Mouse (Mus musculus) liver, adult 2 months (tissue): ENCODE measurements around the gene Mypn.

Experiments used
- CTCF ChIP-seq: fragments of 200-500 bp; IDR thresholded peaks from 2 replicates; pipeline ENCODE4 v1.5.1; 2011; ENCODE audit warnings: low read depth, low read length, control low read depth
- POLR2A ChIP-seq: fragments of 200-500 bp; IDR thresholded peaks from 2 replicates; pipeline ENCODE4 v1.6.1; 2011; ENCODE audit warnings: low read length, control low read depth; ENCODE audit not compliant: insufficient read depth; ENCODE audit errors: extremely low read depth

DNA sequence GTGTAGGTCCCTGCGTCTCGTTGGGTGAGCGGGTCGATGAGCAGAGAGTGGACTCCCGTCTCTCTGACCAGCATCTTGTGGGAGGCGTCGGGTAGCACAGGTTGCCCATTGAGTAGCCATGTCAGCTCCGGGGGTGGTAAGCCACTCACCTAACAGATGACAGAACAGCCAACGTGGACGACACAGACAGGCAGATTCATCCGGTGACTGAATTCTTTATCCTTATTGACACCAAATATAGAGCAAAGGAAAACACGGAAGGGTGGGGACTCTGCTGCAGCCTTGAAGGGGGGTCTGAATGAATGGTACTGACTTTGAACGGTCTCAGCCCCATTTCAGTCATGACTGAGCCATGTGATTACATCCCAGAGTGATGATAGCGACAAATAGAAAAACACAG lies 81.8 kb downstream of the Mypn start:
- no peak for TF ChIP-seq CTCF
- TF ChIP-seq POLR2A = no peak
